Mouse (Mus musculus) C2C12 (cell line): ENCODE measurements at regions not wholly inside any gene's neighbourhood (a gene's known extent, or its start where the extent isn't known, plus 50 kb on each side); places are given as distances from the start of the nearest gene placed in this dataset.

ENCODE experiments used
- CEBPB ChIP-seq: IDR thresholded peaks from one replicate; pipeline ENCODE4 v1.6.1; 2011; ENCODE audit warnings: low read depth, mild to moderate bottlenecking, control low read depth, moderate library complexity
- CTCF ChIP-seq: IDR thresholded peaks from one replicate; pipeline ENCODE4 v1.5.1; 2011; ENCODE audit not compliant: control insufficient read depth, insufficient read depth, insufficient read length
- MAX ChIP-seq: IDR thresholded peaks from one replicate; pipeline ENCODE4 v1.6.1; 2011; ENCODE audit warnings: mild to moderate bottlenecking, control low read depth
- MYOG ChIP-seq: IDR thresholded peaks from one replicate; pipeline ENCODE4 v1.6.1; 2011; ENCODE audit not compliant: control insufficient read depth, insufficient read length; ENCODE audit errors: extremely low read depth
- USF1 ChIP-seq: IDR thresholded peaks from one replicate; pipeline ENCODE4 v1.6.1; 2011; ENCODE audit warnings: low read depth, mild to moderate bottlenecking, control low read depth, moderate library complexity

DNA sequence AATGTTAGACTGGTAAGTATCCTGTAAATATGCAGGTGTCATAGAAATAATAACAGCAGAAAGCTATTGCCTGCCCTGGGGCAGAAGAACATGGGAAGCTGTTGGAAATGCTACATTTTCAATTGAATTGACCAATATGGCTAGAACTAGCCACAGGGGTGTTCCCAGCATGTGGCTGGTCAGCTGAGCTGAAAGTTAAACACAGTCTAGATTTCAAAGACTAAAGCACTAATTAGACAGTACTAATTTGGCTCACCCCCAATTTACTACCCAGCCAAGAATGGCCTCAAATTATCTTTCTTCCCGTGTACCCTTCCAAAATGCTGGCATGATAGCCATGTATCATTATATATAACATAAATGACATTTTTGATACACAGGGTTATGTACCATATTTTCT is 898.2 kb downstream of the Diaph3 start:
- TF ChIP-seq CTCF = no peak
- no peak for TF ChIP-seq MYOG
- no peak for TF ChIP-seq USF1
- TF ChIP-seq MAX = no peak
- TF ChIP-seq CEBPB = no peak
